Mouse (Mus musculus) forebrain, embryonic 10.5 days (tissue): ENCODE measurements around the gene Jmjd1c. TPM values are rescaled to one million over a fixed set of nuclear protein-coding genes. Genes with fewer than 3 reads are reported as not detected.
A peak's percentile ranks its signal among the peaks of the same experiment; 100 is the strongest.

Source experiments
- DNase-seq: peaks from one replicate; pipeline ENCODE4 v3.0.0-alpha.2; 2017; ENCODE audit warnings: low spot score; ENCODE audit errors: extremely low spot score
- H3K27ac ChIP-seq: fragments of 300-500 bp; sonication (generic); 2 replicates; pipeline ENCODE4 v1.5.1; 2016; ENCODE audit warnings: mild to moderate bottlenecking
- H3K27me3 ChIP-seq: fragments of 300-500 bp; sonication (generic); 2 replicates; pipeline ENCODE4 v1.6.1; 2016; ENCODE audit warnings: mild to moderate bottlenecking; ENCODE audit not compliant: poor library complexity, severe bottlenecking
- H3K36me3 ChIP-seq: fragments of 300-500 bp; sonication (generic); replicated peaks from 2 replicates; pipeline ENCODE4 v1.6.1; 2016; ENCODE audit warnings: mild to moderate bottlenecking, moderate library complexity
- H3K4me1 ChIP-seq: fragments of 300-500 bp; sonication (generic); 2 replicates; pipeline ENCODE4 v1.6.1; 2016
- H3K4me3 ChIP-seq: fragments of 300-500 bp; sonication (generic); 2 replicates; pipeline ENCODE4 v1.5.1; 2016; ENCODE audit warnings: mild to moderate bottlenecking, moderate library complexity
- H3K9me3 ChIP-seq: fragments of 300-500 bp; sonication (generic); 2 replicates; pipeline ENCODE4 v1.6.1; 2016; ENCODE audit warnings: mild to moderate bottlenecking, moderate library complexity
- WGBS: fragments of 180-500 bp; shearing (Covaris S2); methylation state at CpG from one replicate; pipeline ENCODE4 v1.1.7; 2016; 5-methylcytosine and 5-hydroxymethylcytosine counted together
- polyA plus RNA-seq: library from polyadenylated mRNA; unstranded; fragments of >200 nt; fragmentation: Nextera tagmentation; extraction: Ambion mirVana; gene quantifications from 2 replicates; pipeline ENCODE4 v1.2.1, GENCODE M21; 2016

The Jmjd1c gene
- polyA plus RNA-seq, 1 experiment from 2014 or later = 29.7 TPM

- no peak for DNase-seq
- Histone ChIP-seq H3K9me3 (no peaks in the 10 kb centered on the region), H3K4me1 (peaks cover 61% of the 10 kb centered on the region), H3K27me3 (no peaks in the 10 kb centered on the region), H3K27ac (peak overlapping the region; percentile 100), H3K4me3 (peak overlapping the region; percentile 89), H3K36me3 (peaks cover 12% of the 10 kb centered on the region)
- 1% methylated on average over 14 of the region's 15 CpGs for WGBS
Measured at GRCm38 (mm10) chr10:67097437-67098150, 1.7 kb downstream of the Jmjd1c start.

DNA sequence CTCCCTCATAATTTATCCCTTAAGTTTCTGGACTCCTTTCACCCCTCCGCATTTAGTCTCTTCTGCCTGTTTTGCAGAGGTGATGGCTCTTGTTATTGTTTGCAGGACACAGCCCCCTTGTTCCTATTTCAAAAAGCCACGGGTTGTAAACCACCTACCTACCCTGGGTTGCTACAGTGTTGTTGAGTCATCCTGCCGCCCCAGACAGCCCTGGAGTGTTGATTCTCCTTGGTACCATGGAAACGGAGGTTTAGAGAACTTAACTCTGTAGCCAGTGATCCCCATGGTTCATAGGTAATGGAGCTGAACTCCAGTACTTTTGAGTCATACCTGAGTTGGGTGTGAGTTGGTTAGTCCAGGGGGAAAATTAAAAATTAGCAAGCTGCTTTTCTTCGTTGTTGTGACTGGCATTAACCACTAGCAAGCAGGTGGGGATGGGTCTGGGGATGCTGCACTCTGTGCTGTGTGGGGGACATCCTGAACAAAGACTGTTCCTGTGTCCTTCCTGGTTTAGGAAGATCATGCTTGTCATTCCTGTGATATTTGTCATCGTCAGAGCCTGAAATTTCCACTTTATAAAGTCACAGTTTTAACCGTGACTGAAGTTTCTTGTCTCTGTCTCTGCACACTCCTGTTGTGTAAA is 2.6 kb downstream of the Jmjd1c start:
- 0 out of 2 replicates have a peak, but pooled peaks cover 5% of the 10 kb centered on the region for H3K36me3 ChIP-seq
- no peaks in the 10 kb centered on the region for H3K9me3 ChIP-seq
- peaks cover 70% of the 10 kb centered on the region for H3K4me1 ChIP-seq
- no peaks in the 10 kb centered on the region for H3K27me3 ChIP-seq
- H3K4me3 ChIP-seq = peak overlapping the region; percentile 89
- 19% methylated on average over 7 of the region's 7 CpGs for WGBS
- H3K27ac ChIP-seq = peak overlapping the region; percentile 100; the same call in 1 of the 2 replicates
- DNase-seq = no peak

DNA sequence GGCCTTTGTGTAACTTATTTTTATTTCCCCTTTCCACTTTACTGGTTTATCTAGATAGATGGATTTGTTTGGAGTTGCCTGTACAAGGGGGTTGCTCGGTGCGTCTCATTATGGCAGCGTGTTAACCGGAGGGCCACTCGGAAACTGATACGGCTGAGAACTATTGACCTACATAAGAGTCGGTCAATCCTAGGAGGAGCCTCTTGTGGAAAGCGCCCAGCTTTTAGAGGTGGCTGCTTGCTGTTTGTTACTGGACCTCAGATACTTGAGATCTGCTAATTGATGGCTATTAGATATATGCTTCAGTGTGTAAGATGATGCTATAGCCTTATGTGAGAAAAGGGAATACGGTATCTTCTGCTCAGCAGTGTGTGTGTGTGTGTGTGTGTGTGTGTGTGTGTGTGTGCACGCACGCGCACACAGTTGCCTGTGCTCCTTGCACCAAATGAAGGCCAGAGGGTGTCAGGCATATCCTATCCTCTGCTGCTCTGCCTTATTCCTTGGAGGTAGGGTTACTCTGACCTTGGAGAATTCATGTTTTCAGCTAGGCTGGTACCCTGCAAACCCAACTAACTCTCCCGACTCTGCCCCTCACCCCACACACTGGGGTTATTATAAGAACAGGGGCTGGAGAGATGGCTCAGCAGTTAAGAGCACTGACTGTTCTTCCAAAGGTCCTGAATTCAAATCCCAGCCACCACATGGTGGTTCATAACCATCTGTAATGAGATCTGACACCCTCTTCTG is 3.4 kb downstream of the Jmjd1c start:
- H3K4me3 ChIP-seq = peak overlapping the region; percentile 89
- 53% methylated on average over 13 of the region's 13 CpGs for WGBS
- H3K36me3 ChIP-seq = 0 out of 2 replicates have a peak, but pooled peaks cover 3% of the 10 kb centered on the region
- DNase-seq = no peak
- no peaks in the 10 kb centered on the region for H3K9me3 ChIP-seq
- H3K4me1 ChIP-seq = peaks cover 79% of the 10 kb centered on the region
- 0 out of 2 replicates have a peak overlapping the region, but pooled peaks have one; percentile 100 for H3K27ac ChIP-seq
- no peaks in the 10 kb centered on the region for H3K27me3 ChIP-seq

- Histone ChIP-seq H3K4me3 (no peak overlapping the region), H3K27ac (no peak overlapping the region), H3K4me1 (peaks cover 81% of the 10 kb centered on the region), H3K27me3 (no peaks in the 10 kb centered on the region), H3K9me3 (no peaks in the 10 kb centered on the region), H3K36me3 (0 out of 2 replicates have a peak, but pooled peaks cover 3% of the 10 kb centered on the region)
- no peak for DNase-seq
- WGBS = 52% methylated on average over 7 of the region's 7 CpGs
Measured at GRCm38 (mm10) chr10:67100011-67100661, 4.2 kb downstream of the Jmjd1c start.

- 60% methylated on average over 9 of the region's 9 CpGs for WGBS
- Histone ChIP-seq H3K36me3 (0 out of 2 replicates have a peak, but pooled peaks cover 3% of the 10 kb centered on the region), H3K9me3 (no peaks in the 10 kb centered on the region), H3K4me3 (no peak overlapping the region), H3K4me1 (peaks cover 82% of the 10 kb centered on the region), H3K27ac (no peak overlapping the region), H3K27me3 (no peaks in the 10 kb centered on the region)
- no peak for DNase-seq
Measured at GRCm38 (mm10) chr10:67100831-67101251, 4.9 kb downstream of the Jmjd1c start.

DNA sequence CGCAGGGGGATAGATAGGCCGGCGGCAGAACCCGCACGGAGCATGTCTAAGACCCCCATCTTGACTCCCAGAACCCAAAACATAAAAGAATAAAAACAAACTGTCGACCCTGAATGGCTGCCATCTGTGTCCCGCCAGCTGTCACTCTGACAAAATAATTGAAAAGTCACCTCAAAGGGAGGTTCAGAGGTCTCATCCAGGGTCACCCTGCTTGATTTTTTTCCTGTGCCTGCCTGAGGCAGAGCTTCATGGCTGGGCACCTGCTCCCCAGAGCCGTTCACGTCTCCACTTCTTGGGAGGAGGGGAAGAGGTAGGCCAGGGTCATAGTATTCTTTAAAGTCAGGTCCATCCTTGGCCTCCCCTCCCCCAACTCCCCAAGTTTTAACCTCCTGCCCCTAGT is 8.6 kb downstream of the Jmjd1c start:
- peaks cover 25% of the 10 kb centered on the region; the same call in 1 of the 2 replicates for H3K36me3 ChIP-seq
- 0 out of 2 replicates have a peak overlapping the region, but pooled peaks have one; percentile 41 for H3K27ac ChIP-seq
- no peaks in the 10 kb centered on the region for H3K9me3 ChIP-seq
- no peaks in the 10 kb centered on the region for H3K27me3 ChIP-seq
- no peak for DNase-seq
- WGBS = 32% methylated on average over 9 of the region's 9 CpGs
- H3K4me1 ChIP-seq = peaks cover 87% of the 10 kb centered on the region
- no peak overlapping the region for H3K4me3 ChIP-seq

- Histone ChIP-seq H3K27me3 (no peaks in the 10 kb centered on the region), H3K36me3 (peaks cover 29% of the 10 kb centered on the region), H3K27ac (no peak overlapping the region), H3K9me3 (no peaks in the 10 kb centered on the region), H3K4me3 (no peak overlapping the region), H3K4me1 (peaks cover 83% of the 10 kb centered on the region)
- DNase-seq = no peak
- 69% methylated on average over 19 of the region's 19 CpGs for WGBS
Measured at GRCm38 (mm10) chr10:67105331-67106217, 9.6 kb downstream of the Jmjd1c start.

DNA sequence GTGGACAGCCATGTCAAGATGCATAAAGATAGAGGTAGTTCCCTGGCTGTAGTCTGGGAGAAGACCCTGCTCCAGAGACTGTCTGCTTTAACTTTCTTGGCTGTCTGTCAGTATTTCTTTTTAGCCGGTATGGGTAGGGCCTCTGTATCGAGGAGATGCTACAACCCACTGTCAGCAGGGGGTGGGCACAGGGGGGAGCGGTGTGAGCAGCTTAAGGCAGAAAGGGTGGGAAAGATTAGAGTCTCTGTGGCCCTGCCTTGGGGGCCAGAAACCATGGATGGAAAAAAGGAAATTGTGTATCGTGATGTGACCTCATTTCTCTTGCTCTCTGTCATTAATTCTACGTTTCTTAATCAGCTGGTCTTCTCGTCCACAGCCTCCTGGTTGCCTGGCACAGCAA is 10.5 kb downstream of the Jmjd1c start:
- Histone ChIP-seq H3K4me1 (peaks cover 83% of the 10 kb centered on the region), H3K27me3 (no peaks in the 10 kb centered on the region), H3K36me3 (peaks cover 29% of the 10 kb centered on the region), H3K27ac (no peak overlapping the region), H3K9me3 (no peaks in the 10 kb centered on the region), H3K4me3 (no peak overlapping the region)
- 66% methylated on average over 6 of the region's 6 CpGs for WGBS
- DNase-seq = no peak

- no peaks in the 10 kb centered on the region for H3K9me3 ChIP-seq
- no peak for DNase-seq
- peaks cover 28% of the 10 kb centered on the region for H3K36me3 ChIP-seq
- 70% methylated on average over 9 of the region's 9 CpGs for WGBS
- no peak overlapping the region for H3K27ac ChIP-seq
- peaks cover 85% of the 10 kb centered on the region for H3K4me1 ChIP-seq
- H3K4me3 ChIP-seq = no peak overlapping the region
- H3K27me3 ChIP-seq = no peaks in the 10 kb centered on the region
Measured at GRCm38 (mm10) chr10:67107017-67107761, 11.3 kb downstream of the Jmjd1c start.

DNA sequence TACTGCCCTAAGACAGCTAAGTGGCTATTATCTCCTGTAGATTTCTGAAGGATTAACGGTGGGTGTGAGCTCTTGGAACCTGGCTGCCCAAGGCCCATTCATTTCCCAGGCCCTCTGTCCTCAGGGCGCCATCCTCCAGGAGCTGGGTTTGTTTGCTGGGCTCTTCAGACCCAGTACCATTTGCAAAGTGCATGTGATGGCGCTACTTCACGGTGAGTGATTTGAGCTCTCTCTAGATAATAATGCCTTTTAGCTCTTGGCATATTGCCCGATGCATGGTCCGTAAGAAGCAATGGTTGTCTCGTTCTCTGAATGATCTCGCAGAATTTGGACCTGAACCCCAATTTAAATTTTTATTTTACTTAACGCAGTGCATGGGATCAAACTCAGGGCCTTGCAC is 12.2 kb downstream of the Jmjd1c start:
- Histone ChIP-seq H3K9me3 (no peaks in the 10 kb centered on the region), H3K27ac (no peak overlapping the region), H3K36me3 (peaks cover 26% of the 10 kb centered on the region), H3K27me3 (no peaks in the 10 kb centered on the region), H3K4me1 (peaks cover 77% of the 10 kb centered on the region), H3K4me3 (no peak overlapping the region)
- 80% methylated on average over 9 of the region's 9 CpGs for WGBS
- no peak for DNase-seq

DNA sequence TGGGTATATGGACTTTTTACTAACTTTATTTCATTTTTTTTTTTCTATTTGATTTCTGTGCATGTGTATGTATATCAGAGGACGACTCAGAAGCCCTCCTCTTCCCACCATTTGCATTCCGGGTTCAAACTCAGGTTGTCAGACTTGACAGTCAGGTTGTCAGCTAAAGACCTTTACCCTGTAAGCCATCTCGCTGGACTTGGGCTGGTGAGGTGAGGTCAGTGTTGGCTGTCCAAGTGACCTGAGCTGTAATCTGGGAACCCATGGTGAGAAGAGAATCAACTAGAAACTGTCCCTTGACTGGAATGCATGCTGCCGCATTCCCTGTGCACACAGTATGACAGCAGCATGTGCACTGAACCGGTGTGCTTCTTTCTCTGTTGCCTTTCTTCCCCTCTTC is 13.7 kb downstream of the Jmjd1c start:
- H3K27ac ChIP-seq = no peak overlapping the region
- H3K36me3 ChIP-seq = peaks cover 31% of the 10 kb centered on the region
- no peaks in the 10 kb centered on the region for H3K9me3 ChIP-seq
- no peak for DNase-seq
- WGBS = 89% methylated on average over 5 of the region's 5 CpGs
- H3K4me3 ChIP-seq = no peak overlapping the region
- H3K27me3 ChIP-seq = no peaks in the 10 kb centered on the region
- peaks cover 66% of the 10 kb centered on the region for H3K4me1 ChIP-seq
